Mouse (Mus musculus): ENCODE data around the gene Gse1.
A peak's percentile ranks its signal among the peaks of the same experiment; 100 is the strongest.

Gse1 gene

DNA sequence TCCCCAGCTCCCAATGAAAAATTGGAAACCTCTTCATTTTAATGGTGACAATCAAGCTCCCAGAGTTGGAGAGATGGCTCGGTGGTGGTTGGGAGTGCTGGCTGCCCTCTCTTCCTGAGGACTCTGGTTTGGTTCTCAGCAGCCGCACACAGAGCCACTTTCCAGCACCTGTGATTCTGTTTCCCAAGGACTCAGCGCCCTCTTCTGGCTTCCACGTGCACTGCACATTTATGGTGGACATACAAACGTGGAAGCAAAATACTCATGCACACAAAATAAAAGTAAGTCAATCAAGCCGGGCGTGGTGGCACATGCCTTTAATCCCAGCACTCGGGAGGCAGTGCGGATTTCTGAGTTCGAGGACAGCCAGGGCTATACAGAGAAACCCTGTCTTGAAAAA is 16.3 kb downstream of the Gse1 start:
- Histone ChIP-seq H3K27me3 (ENCODE audit: control insufficient read depth, insufficient read depth, low read length, poor library complexity, severe bottlenecking) (no peaks in the 10 kb centered on the region), H3K36me3 (ENCODE audit: control insufficient read depth, insufficient read depth, low read length, poor library complexity, severe bottlenecking) (no peaks in the 10 kb centered on the region)
- DNase-seq (ENCODE audit: low read depth, low spot score), result no peak

DNA sequence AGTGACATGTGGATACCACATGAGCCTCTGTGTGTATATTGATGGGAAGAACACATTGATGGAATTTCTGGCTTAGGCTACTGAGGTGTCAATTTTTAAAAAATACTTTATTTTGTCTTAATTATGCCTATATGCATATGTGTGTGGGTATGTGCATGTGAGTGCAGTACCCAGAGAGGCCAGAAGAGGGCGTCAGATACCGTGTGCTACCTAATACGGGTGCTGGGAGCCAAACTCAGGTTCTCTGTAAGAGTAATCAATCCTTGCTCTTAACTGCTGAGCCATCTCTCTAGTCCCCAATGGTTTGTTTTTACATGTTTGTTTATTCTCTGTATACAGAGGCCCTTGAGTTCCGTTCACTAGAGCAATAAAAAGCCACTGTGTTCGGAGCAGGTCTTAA is 19.4 kb downstream of the Gse1 start:
- H3K36me3 ChIP-seq (ENCODE audit: control insufficient read depth, insufficient read depth, low read length, poor library complexity, severe bottlenecking), result no peaks in the 10 kb centered on the region
- no peak for DNase-seq (ENCODE audit: low read depth, low spot score)
- H3K27me3 ChIP-seq (ENCODE audit: control insufficient read depth, insufficient read depth, low read length, poor library complexity, severe bottlenecking), result no peaks in the 10 kb centered on the region

DNA sequence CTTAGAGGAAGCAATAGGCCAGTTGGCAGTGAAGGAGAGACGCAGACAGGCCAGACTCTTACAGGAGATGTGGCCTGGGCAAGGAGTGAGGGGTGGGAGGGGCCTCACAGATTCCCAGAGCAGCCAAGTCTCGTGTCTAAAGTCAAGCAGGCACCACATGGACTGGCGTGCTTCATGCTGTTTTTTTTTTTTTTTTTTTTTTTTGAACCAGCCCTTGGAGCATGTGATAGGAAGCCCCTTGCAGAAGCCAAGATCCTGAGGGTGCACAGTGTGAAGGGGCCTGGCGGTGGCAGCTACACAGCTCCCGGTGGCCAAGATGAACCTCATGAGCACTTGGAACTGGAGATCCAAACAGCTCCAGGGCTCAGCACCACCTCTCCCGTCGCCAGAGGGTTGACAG is 19.8 kb downstream of the Gse1 start:
- H3K36me3 ChIP-seq (ENCODE audit: control insufficient read depth, insufficient read depth, low read length, poor library complexity, severe bottlenecking), result no peaks in the 10 kb centered on the region
- H3K27me3 ChIP-seq (ENCODE audit: control insufficient read depth, insufficient read depth, low read length, poor library complexity, severe bottlenecking), result no peaks in the 10 kb centered on the region
- DNase-seq (ENCODE audit: low read depth, low spot score), result no peak

DNA sequence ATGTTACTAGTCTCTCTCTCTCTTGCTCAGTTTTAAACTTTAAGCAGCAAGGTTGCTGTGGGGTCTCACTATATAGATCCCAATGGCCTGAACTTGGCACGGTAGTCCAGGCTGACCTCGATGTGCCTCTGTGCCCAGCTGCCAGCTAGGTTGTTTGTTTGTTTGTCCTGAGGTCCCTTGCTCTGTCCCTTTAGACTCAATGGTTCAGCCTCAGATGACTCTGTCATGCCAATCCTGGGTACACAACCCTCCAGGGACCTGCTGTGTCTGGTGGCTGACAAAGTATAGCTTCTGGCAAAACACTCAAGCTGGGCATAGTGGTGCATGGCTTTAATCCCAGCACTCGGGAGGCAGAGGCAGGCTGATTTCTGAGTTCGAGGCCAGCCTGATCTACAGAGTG is 20.2 kb downstream of the Gse1 start:
- Histone ChIP-seq H3K36me3 (ENCODE audit: control insufficient read depth, insufficient read depth, low read length, poor library complexity, severe bottlenecking) (no peaks in the 10 kb centered on the region), H3K27me3 (ENCODE audit: control insufficient read depth, insufficient read depth, low read length, poor library complexity, severe bottlenecking) (no peaks in the 10 kb centered on the region)
- DNase-seq (ENCODE audit: low read depth, low spot score), result no peak

DNA sequence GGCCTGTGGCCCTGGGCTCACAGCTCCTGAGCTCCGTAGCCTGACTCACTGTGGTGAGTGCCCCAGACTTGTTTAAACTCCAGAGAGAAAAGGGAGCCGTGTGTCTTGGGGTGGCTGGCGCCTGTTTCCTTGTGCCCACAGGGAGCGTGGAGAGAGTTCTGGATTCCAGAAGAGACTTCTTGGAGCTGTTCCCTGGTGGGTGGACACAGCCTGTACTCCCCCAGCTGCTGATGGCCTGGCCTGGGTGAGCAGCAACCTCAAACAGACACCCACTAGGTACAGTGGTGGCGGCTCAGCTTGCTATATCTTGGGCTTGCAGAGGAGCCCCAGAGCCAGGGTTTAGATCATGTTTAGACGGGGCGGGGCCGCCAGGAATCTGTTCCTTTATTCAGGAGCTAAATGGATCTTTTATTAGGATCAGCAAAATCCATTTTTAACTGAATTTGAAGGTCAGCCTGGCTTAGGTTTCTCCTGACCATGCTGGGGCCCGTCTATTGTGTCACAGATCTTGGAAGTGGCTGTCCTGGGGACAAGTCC is 21.6 kb downstream of the Gse1 start:
- Histone ChIP-seq H3K27me3 (ENCODE audit: control insufficient read depth, insufficient read depth, low read length, poor library complexity, severe bottlenecking) (no peaks in the 10 kb centered on the region), H3K36me3 (ENCODE audit: control insufficient read depth, insufficient read depth, low read length, poor library complexity, severe bottlenecking) (no peaks in the 10 kb centered on the region)
- DNase-seq (ENCODE audit: low read depth, low spot score), result no peak

DNA sequence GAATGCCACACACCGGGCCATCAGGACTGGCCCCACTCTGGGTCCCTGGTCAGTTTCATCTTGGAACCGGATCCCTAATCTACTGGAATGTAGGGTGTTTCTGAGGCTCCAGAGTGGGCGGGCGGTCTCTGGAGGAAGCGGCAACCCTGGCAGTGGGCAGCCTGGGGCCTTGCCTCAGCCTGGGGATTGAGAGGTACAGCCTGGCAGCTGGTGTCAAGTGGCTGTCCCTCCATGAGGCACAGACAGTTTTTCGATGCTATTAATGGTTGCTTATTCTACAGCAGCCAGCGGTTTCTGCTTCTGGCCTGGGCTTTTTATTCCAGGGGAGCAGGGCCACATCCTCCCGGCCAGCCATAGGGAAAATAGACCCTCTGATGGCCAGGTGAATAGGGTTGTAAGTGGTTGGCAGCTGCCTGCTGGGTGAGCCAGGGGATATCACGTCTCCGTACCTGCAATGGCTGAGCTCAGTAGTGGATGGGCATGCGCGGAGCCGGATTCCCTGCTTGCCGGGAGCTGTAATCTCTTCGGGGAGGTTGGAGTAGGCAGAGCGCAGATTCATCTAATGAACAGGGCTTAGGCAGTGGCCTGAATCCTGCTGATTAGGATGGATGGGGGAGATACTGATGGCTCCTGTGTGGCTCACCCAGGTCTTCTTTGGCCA is 22.6 kb downstream of the Gse1 start:
- H3K36me3 ChIP-seq (ENCODE audit: control insufficient read depth, insufficient read depth, low read length, poor library complexity, severe bottlenecking), result no peaks in the 10 kb centered on the region
- DNase-seq (ENCODE audit: low read depth, low spot score), result no peak
- H3K27me3 ChIP-seq (ENCODE audit: control insufficient read depth, insufficient read depth, low read length, poor library complexity, severe bottlenecking), result no peaks in the 10 kb centered on the region

DNA sequence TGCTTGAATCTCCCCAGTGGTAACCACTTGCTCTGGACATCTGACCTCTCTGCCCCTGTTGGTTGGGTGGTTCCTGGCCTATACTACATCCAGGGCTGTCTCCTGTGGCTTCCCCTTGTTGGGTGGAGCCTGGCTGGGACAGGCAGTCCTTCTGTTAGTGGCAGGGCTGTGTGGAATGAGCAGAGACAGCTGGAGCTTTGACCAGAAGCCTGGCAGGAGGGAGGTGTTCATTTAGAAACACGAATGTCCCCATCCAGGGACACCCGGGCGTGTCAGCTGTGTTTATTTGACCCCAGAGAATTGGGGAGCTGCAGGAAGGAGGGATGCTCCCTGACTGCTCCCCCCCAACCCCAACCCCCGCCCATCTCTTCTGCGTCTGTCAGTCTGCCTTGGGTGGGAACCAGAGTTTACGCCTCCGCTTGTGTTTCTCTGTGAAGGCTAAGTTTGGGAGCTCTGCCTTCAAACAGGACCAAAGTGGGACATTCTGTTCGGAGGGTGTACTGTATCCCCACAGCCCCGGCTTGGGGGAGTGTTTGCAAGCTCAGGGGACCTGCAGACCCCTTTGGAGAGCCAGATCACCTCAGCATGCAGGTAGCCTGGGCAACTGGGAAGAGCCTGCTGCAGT is 23.3 kb downstream of the Gse1 start:
- Histone ChIP-seq H3K27me3 (ENCODE audit: control insufficient read depth, insufficient read depth, low read length, poor library complexity, severe bottlenecking) (no peaks in the 10 kb centered on the region), H3K36me3 (ENCODE audit: control insufficient read depth, insufficient read depth, low read length, poor library complexity, severe bottlenecking) (no peaks in the 10 kb centered on the region)
- no peak for DNase-seq (ENCODE audit: low read depth, low spot score)

DNA sequence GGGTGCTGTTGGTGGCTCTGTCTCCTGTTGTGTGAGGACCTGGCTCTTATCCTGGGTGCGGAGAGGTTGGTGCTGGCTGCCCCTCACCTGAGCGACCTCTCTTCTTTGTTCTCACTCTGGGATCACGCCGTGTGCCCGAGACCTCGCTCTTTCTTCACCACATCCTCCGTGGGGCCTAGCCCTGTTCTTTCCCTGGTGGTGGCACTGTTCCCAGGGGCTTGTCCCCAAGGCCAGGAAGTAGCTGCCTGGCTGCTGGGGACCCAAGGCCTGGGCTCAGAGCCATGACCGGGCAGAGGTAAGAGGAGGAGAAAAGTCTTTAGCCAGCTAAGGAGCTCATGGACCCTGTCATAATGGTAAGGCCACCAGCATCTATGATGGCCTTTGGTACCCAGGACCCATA is 25.4 kb downstream of the Gse1 start:
- H3K36me3 ChIP-seq (ENCODE audit: control insufficient read depth, insufficient read depth, low read length, poor library complexity, severe bottlenecking), result no peaks in the 10 kb centered on the region
- no peak for DNase-seq (ENCODE audit: low read depth, low spot score)
- H3K27me3 ChIP-seq (ENCODE audit: control insufficient read depth, insufficient read depth, low read length, poor library complexity, severe bottlenecking), result no peaks in the 10 kb centered on the region

DNA sequence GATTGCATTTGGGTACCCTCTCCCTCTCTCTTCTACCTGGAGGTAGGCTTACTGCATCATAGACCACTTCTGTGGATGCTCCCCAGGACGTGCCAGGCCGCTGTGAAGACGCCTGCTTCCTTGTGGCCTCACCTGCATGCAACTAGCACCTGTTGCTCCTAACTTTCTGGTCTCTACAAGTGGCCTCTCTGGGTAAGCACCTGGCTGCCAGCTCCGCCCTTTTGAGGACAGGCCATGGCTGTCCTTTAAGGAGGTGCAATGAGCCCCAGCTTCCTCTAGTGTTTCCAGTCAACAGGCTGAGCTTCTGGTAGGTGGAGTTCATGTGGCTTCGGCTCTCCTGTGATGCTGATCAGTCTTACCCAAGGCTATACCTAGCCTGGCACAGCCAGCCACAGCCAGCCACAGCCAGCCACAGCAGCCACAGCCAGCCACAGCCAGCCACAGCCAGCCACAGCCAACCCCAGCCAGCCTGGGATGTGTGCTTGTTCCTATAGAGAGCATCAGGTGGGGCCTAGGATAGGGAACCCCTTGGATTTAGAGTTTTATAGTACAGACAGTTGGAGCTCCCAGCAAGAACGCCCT is 27.2 kb downstream of the Gse1 start:
- Histone ChIP-seq H3K27me3 (ENCODE audit: control insufficient read depth, insufficient read depth, low read length, poor library complexity, severe bottlenecking) (no peaks in the 10 kb centered on the region), H3K36me3 (ENCODE audit: control insufficient read depth, insufficient read depth, low read length, poor library complexity, severe bottlenecking) (no peaks in the 10 kb centered on the region)

DNA sequence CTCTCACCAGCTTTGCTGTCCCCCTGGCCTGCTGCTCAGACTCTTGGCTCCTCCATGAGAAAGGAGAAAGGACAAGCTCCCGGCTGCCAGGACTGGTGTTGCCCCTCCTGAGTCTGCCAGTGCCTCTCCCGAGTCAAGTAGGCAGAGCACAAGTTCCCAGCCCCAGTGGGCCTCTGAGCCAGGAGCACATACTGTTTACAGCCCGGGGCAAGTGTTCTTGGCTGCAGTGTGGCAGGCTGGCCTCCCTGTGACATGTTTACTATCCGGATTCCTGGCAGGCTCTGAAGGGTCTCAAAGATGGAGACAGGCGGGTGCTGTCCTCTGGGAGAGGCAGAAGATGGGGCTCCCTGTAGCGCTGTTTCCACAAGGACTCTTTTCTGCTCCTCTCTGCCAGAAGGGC is 28.7 kb downstream of the Gse1 start:
- H3K36me3 ChIP-seq (ENCODE audit: control insufficient read depth, insufficient read depth, low read length, poor library complexity, severe bottlenecking), result no peaks in the 10 kb centered on the region
- no peaks in the 10 kb centered on the region for H3K27me3 ChIP-seq (ENCODE audit: control insufficient read depth, insufficient read depth, low read length, poor library complexity, severe bottlenecking)
- no peak for DNase-seq (ENCODE audit: low read depth, low spot score)

More for the DNA sequence above, 27.2 kb downstream of the Gse1 start:
- DNase-seq (ENCODE audit: low read depth, low spot score), result no peak

DNA sequence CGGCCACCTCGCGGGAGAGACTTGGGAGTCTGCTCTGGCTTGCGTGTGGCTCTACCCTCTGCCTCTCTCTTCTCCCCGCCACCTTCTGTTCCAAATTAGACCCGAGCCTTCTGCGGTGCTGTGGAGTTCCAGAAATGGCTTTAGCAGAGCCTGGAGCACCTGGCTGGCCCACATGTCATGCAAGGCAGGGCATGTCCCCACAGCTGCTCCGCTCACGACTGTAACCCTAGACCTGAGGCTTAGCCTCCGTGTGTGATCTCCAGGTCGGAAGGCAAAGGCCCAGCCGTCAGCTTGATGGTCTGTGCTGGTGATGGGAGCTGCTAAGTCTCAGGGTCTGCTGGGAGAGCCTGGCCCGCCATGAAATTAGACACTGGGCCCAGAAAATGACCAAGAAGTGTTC is 30.9 kb downstream of the Gse1 start:
- H3K36me3 ChIP-seq (ENCODE audit: control insufficient read depth, insufficient read depth, low read length, poor library complexity, severe bottlenecking), result no peaks in the 10 kb centered on the region
- no peak for DNase-seq (ENCODE audit: low read depth, low spot score)
- H3K27me3 ChIP-seq (ENCODE audit: control insufficient read depth, insufficient read depth, low read length, poor library complexity, severe bottlenecking), result no peaks in the 10 kb centered on the region

DNA sequence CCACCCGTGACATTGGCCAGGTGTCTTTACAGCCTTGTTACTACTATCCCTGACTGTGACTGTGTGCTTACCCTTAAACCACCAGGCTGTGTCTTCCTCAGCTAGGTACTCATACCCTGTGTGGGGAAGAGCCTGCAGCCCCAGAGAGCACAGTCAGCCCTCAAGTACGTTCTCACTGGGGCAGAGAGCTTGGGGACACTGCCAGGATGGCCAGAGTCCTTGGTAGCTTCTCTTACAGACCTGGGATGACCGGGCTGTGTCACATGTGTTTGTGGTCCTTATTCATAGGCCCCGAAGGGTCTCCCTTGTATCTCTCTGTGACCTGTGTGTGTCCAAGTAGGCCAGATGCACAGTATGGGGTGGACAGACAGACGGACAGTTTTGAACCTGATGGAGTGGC is 32.4 kb downstream of the Gse1 start:
- Histone ChIP-seq H3K27me3 (ENCODE audit: control insufficient read depth, insufficient read depth, low read length, poor library complexity, severe bottlenecking) (no peaks in the 10 kb centered on the region), H3K36me3 (ENCODE audit: control insufficient read depth, insufficient read depth, low read length, poor library complexity, severe bottlenecking) (no peaks in the 10 kb centered on the region)
- no peak for DNase-seq (ENCODE audit: low read depth, low spot score)

DNA sequence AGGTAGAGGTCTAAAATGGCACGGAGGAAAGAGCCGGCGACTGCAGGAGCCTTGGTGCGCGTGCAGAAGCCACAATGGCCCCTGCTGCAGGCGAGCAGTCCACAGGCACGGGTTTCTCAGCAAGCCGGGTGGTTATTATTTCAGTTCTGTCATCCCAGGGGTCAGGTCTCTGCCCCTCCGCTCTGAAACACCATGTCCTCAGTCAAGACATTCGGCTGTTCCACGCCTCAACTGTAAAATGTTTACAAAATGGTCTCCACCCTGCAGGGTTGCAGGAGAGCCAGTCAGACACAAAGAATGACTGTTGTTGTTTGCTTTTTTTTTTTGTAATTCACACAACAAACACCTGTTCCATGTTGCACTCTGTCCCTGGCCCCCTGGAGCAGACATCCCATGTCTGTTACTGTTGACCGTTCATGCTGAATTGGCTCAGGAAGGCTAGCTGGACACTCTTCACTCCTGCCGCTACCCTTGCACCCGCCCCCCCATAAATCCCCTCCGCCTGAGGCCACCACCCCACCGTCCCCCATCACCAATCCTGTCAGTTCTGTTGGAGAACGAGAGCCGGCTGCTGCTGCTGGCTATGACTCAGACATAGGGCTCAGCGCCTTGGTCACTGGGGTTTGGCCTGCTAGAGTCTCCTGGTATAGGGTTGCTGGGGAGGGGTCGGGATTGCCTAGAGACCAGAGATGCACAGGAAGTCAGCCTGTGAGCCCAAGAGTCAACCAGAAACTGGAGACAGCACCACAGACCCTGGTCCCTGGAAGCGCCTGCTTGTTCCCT is 33.3 kb downstream of the Gse1 start:
- no peak for DNase-seq (ENCODE audit: low read depth, low spot score)
- Histone ChIP-seq H3K36me3 (ENCODE audit: control insufficient read depth, insufficient read depth, low read length, poor library complexity, severe bottlenecking) (no peaks in the 10 kb centered on the region), H3K27me3 (ENCODE audit: control insufficient read depth, insufficient read depth, low read length, poor library complexity, severe bottlenecking) (no peaks in the 10 kb centered on the region)

DNA sequence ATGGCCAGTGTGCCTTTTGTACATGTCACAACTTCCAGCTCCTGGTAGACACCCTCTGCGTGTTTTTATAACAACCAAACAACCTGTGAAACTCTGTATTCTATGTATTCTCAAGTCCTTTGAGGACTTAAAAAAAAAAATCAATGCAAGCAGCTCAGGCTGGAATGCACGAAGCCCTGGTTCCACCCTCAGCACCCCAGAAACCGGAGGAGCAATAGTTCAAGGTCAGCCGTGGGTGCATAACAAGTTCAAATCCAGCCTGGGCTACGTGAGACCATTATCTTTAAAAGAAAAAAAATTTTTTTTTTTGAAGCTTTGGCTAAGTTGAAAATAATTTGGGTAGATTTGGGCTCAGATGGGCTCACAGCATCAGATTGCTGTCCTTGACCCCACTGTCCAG is 35.6 kb downstream of the Gse1 start:
- Histone ChIP-seq H3K36me3 (ENCODE audit: control insufficient read depth, insufficient read depth, low read length, poor library complexity, severe bottlenecking) (no peaks in the 10 kb centered on the region), H3K27me3 (ENCODE audit: control insufficient read depth, insufficient read depth, low read length, poor library complexity, severe bottlenecking) (no peaks in the 10 kb centered on the region)
- DNase-seq (ENCODE audit: low read depth, low spot score), result no peak

DNA sequence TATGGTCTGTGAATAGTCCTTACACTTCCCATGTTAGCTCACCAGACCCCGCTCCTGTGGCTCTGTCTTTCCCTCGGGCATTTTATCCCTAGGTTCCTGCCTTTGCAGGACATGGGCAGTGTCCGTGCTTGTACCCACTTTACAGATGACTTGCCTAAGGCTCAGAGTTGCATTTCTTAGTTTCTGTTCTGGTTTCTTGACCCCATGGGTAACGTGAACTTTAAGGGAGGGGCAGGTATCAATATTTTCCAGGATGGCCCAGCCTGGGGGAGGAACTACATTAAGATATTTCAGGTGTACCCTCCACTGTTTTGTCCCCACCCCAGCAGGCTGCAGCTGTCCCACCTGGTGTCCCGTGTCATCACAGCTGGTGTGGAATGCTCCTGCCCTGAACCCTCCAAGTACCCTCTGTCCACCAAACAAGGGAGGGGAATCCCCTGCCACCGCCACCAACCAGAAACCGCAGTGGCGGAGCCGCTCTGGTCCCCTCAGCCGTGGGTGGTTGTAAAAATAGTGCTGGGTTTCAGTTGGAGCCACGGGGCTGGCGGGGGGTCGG is 36.2 kb downstream of the Gse1 start:
- peak; percentile 47 for DNase-seq (ENCODE audit: low read depth, low spot score)
- Histone ChIP-seq H3K36me3 (ENCODE audit: control insufficient read depth, insufficient read depth, low read length, poor library complexity, severe bottlenecking) (no peaks in the 10 kb centered on the region), H3K27me3 (ENCODE audit: control insufficient read depth, insufficient read depth, low read length, poor library complexity, severe bottlenecking) (no peaks in the 10 kb centered on the region)

Data from splenic B cell, adult 2 months (primary cell).